Mouse (Mus musculus): Measurements from ENCODE around the gene Tmem245.

GRCm38 (mm10) chr4:56991951-56992350 is 44.7 kb upstream of the Tmem245 start:
- no peak for TF ChIP-seq CTCF (IDR thresholded peaks at IDR 0.05; ENCODE audit: low read depth, low read length)
- TF ChIP-seq POLR2A (IDR thresholded peaks at IDR 0.05; ENCODE audit: extremely low read depth, insufficient read depth, low read length), result no peak

All from liver, adult 2 months (tissue).